In genomic region chr2:164146556-164146955, GRCm38 (mm10) we compare ENCODE assay signal across 46 mouse cellular contexts. TPM values are rescaled to one million over a fixed set of nuclear protein-coding genes. Genes with fewer than 3 reads are reported as not detected.
"Had no signal": no experiment of that assay in that cellular context is flagged by ENCODE, and none has a peak within 500 bp of the region (broad histone marks: within the 10 kb centered on the region; RNA-seq: fewer than 3 reads in every experiment).

No protein-coding gene starts in this region.

- H3K4me3 ChIP-seq: limb, embryonic 10.5 days; limb, embryonic 12.5 days; limb, embryonic 13.5 days; limb, embryonic 15.5 days; liver, embryonic 12.5 days; liver, embryonic 13.5 days; liver, embryonic 15.5 days; lung, embryonic 15.5 days; megakaryocyte, embryonic 14.5 days; midbrain, embryonic 10.5 days; midbrain, embryonic 12.5 days; midbrain, embryonic 13.5 days; midbrain, embryonic 15.5 days; myocyte had no signal

- DNase-seq: left cerebral cortex, postnatal 4 days; liver; liver, embryonic 13.5 days; liver, postnatal 0 days; lung, adult 18-20 months; lung, adult 2 months; lung, embryonic 14.5 days; lung, postnatal 10 days; lung, postnatal 14 days; lung, postnatal 36 days; lung, postnatal 4 days; midbrain, embryonic 14.5 days had no signal

- H3K27ac ChIP-seq: limb, embryonic 10.5 days; limb, embryonic 12.5 days; limb, embryonic 13.5 days; limb, embryonic 15.5 days; liver, embryonic 12.5 days; liver, embryonic 13.5 days; liver, embryonic 14.5 days; liver, embryonic 15.5 days; lung, embryonic 15.5 days; macrophage; midbrain, embryonic 10.5 days; midbrain, embryonic 12.5 days; midbrain, embryonic 13.5 days; midbrain, embryonic 15.5 days had no signal

- ATAC-seq: liver, embryonic 12.5 days; liver, postnatal 0 days; midbrain, embryonic 13.5 days; midbrain, embryonic 15.5 days; midbrain, embryonic 16.5 days had no signal

RNA-seq across cellular contexts. Expression of gene Kcns1, which starts 24.4 kb away (rescaled TPM):
- total RNA-seq: liver, adult 2 months; megakaryocyte, adult 5-6 weeks; monocyte, adult 5-6 weeks had no signal
- polyA plus RNA-seq: liver, adult 2 months; liver, embryonic 11.5 days; liver, embryonic 12.5 days; liver, embryonic 13.5 days; liver, embryonic 15.5 days; liver, embryonic 16.5 days; liver, postnatal 0 days; lung, embryonic 14.5 days; lung, embryonic 15.5 days; lung, embryonic 16.5 days; lung, postnatal 0 days; macrophage; midbrain, embryonic 10.5 days; myocyte had no signal

RNA-seq across cellular contexts. Expression of gene Wfdc5, which starts 36.0 kb away (rescaled TPM):
- total RNA-seq: left cerebral cortex, postnatal 10 days; left cerebral cortex, postnatal 14 days; left cerebral cortex, postnatal 25 days; left cerebral cortex, postnatal 36 days; left cerebral cortex, postnatal 4 days; liver, adult 2 months; megakaryocyte progenitor cell, adult 5-6 weeks; megakaryocyte, adult 5-6 weeks; megakaryocyte-erythroid progenitor cell, adult 5-6 weeks; midbrain, postnatal 0 days; monocyte, adult 5-6 weeks had no signal
- polyA plus RNA-seq: limb, embryonic 10.5 days; limb, embryonic 11.5 days; limb, embryonic 12.5 days; limb, embryonic 13.5 days; liver, adult 2 months; liver, embryonic 11.5 days; liver, embryonic 12.5 days; liver, embryonic 13.5 days; liver, embryonic 14.5 days; liver, embryonic 15.5 days; liver, embryonic 16.5 days; liver, postnatal 0 days; lung, embryonic 14.5 days; lung, embryonic 15.5 days; lung, embryonic 16.5 days; macrophage; midbrain, embryonic 10.5 days; midbrain, embryonic 11.5 days; midbrain, embryonic 12.5 days; midbrain, embryonic 13.5 days; midbrain, embryonic 14.5 days; midbrain, embryonic 15.5 days; midbrain, embryonic 16.5 days; midbrain, postnatal 0 days; myocyte; neural tube, embryonic 11.5 days had no signal

RNA-seq across cellular contexts. Expression of gene Wfdc12, which starts 43.9 kb away (rescaled TPM):
- total RNA-seq: left cerebral cortex, postnatal 10 days; left cerebral cortex, postnatal 14 days; left cerebral cortex, postnatal 25 days; left cerebral cortex, postnatal 36 days; left cerebral cortex, postnatal 4 days; liver, adult 2 months; megakaryocyte progenitor cell, adult 5-6 weeks; megakaryocyte, adult 5-6 weeks; megakaryocyte-erythroid progenitor cell, adult 5-6 weeks; midbrain, postnatal 0 days; monocyte, adult 5-6 weeks had no signal
- polyA plus RNA-seq: limb, embryonic 10.5 days; limb, embryonic 11.5 days; limb, embryonic 12.5 days; limb, embryonic 13.5 days; liver, adult 2 months; liver, embryonic 11.5 days; liver, embryonic 12.5 days; liver, embryonic 13.5 days; liver, embryonic 14.5 days; liver, embryonic 15.5 days; liver, embryonic 16.5 days; lung, embryonic 14.5 days; lung, embryonic 15.5 days; macrophage; midbrain, embryonic 10.5 days; midbrain, embryonic 11.5 days; midbrain, embryonic 12.5 days; midbrain, embryonic 13.5 days; midbrain, embryonic 14.5 days; midbrain, embryonic 15.5 days; midbrain, embryonic 16.5 days; midbrain, postnatal 0 days; myocyte; neural tube, embryonic 11.5 days had no signal

RNA-seq across cellular contexts. Expression of gene Wfdc15a, which starts 53.4 kb away (rescaled TPM):
- total RNA-seq: left cerebral cortex, postnatal 10 days; left cerebral cortex, postnatal 14 days; left cerebral cortex, postnatal 25 days; left cerebral cortex, postnatal 36 days; left cerebral cortex, postnatal 4 days; liver, adult 2 months; megakaryocyte progenitor cell, adult 5-6 weeks; megakaryocyte, adult 5-6 weeks; megakaryocyte-erythroid progenitor cell, adult 5-6 weeks; midbrain, postnatal 0 days; monocyte, adult 5-6 weeks had no signal
- polyA plus RNA-seq: limb, embryonic 10.5 days; limb, embryonic 11.5 days; limb, embryonic 12.5 days; limb, embryonic 13.5 days; limb, embryonic 14.5 days; limb, embryonic 15.5 days; liver, adult 2 months; liver, embryonic 11.5 days; liver, embryonic 12.5 days; liver, embryonic 13.5 days; liver, embryonic 14.5 days; liver, embryonic 15.5 days; liver, embryonic 16.5 days; liver, postnatal 0 days; lung, adult 2 months; lung, embryonic 14.5 days; lung, embryonic 15.5 days; lung, embryonic 16.5 days; lung, postnatal 0 days; macrophage; midbrain, embryonic 10.5 days; midbrain, embryonic 11.5 days; midbrain, embryonic 12.5 days; midbrain, embryonic 13.5 days; midbrain, embryonic 14.5 days; midbrain, embryonic 15.5 days; midbrain, embryonic 16.5 days; midbrain, postnatal 0 days; myocyte; neural tube, embryonic 11.5 days had no signal
